Mouse (Mus musculus) heart, postnatal 0 days (tissue): ENCODE data around the gene Cldn14. TPM values are rescaled to one million over a fixed set of nuclear protein-coding genes. Genes with fewer than 3 reads are reported as not detected.

Experiments used
- ATAC-seq: fragments of 200-750 bp; cut with Nextera tagmentation; 2 replicates; pipeline ENCODE4 v1.8.0; 2017; ENCODE audit warnings: low read depth, moderate number of reproducible peaks, moderate library complexity; ENCODE audit not compliant: insufficient read depth
- DNase-seq: peaks from one replicate; pipeline ENCODE4 v3.0.0-alpha.2; 2016; ENCODE audit warnings: low spot score
- H3K27ac ChIP-seq: fragments of 300-500 bp; sonication (generic); 2 replicates; pipeline ENCODE4 v1.5.1; 2014; ENCODE audit warnings: low read depth, mild to moderate bottlenecking
- H3K27me3 ChIP-seq: fragments of 300-500 bp; sonication (generic); 2 replicates; pipeline ENCODE4 v1.6.1; 2014; ENCODE audit warnings: low read length, mixed read lengths; ENCODE audit not compliant: control insufficient read depth, insufficient read depth
- H3K36me3 ChIP-seq: fragments of 300-500 bp; sonication (generic); replicated peaks from 2 replicates; pipeline ENCODE4 v1.6.1; 2014; ENCODE audit warnings: low read length, mixed read lengths; ENCODE audit not compliant: control insufficient read depth, insufficient read depth
- H3K4me1 ChIP-seq: fragments of 300-500 bp; sonication (generic); 2 replicates; pipeline ENCODE4 v1.6.1; 2014; ENCODE audit warnings: antibody characterized with exemption; ENCODE audit not compliant: control insufficient read depth, insufficient read depth
- H3K4me2 ChIP-seq: fragments of 300-500 bp; sonication (generic); 2 replicates; pipeline ENCODE4 v1.6.1; 2014; ENCODE audit warnings: low read depth, mild to moderate bottlenecking, low read length, moderate library complexity
- H3K4me3 ChIP-seq: fragments of 300-500 bp; sonication (generic); 2 replicates; pipeline ENCODE4 v1.5.1; 2014; ENCODE audit warnings: low read depth, low read length
- H3K9ac ChIP-seq: fragments of 300-500 bp; sonication (generic); replicated peaks from 2 replicates; pipeline ENCODE4 v1.6.1; 2014; ENCODE audit warnings: low read depth, low read length, mixed read lengths
- H3K9me3 ChIP-seq: fragments of 300-500 bp; sonication (generic); replicated peaks from 2 replicates; pipeline ENCODE4 v1.6.1; 2016; ENCODE audit warnings: low read length; ENCODE audit not compliant: control insufficient read depth
- CTCF ChIP-seq: IDR thresholded peaks from 2 replicates; pipeline ENCODE4 v1.5.1; 2016; ENCODE audit warnings: antibody characterized with exemption, control low read depth, low read depth
- EP300 ChIP-seq: IDR thresholded peaks from 2 replicates; pipeline ENCODE4 v1.6.1; 2016; ENCODE audit warnings: antibody characterized with exemption, low read depth
- WGBS: fragments of 180-500 bp; shearing (Covaris S2); extraction: QIAGEN DNeasy Blood & Tissue Kit; methylation state at CpG from one replicate; pipeline ENCODE4 v1.1.7; 2014; 5-methylcytosine and 5-hydroxymethylcytosine counted together
- polyA plus RNA-seq: library from polyadenylated mRNA; unstranded; fragments of >200 nt; fragmentation: Nextera tagmentation; extraction: Ambion mirVana; gene quantifications from 2 replicates; pipeline ENCODE4 v1.2.1, GENCODE M21; 2015
- total RNA-seq: library from RNA; depleted of rRNA; stranded (reverse); fragments of >200 nt; gene quantifications from 2 replicates; pipeline ENCODE4 v1.2.3, GENCODE M21; 2014; ENCODE audit warnings: low replicate concordance; rRNA removed

Cldn14 gene
- not detected in 2 replicates for total RNA-seq
- polyA plus RNA-seq: not detected in 2 replicates

- DNase-seq (no peak), ATAC-seq (no peak)
- H3K4me1 ChIP-seq: no peaks in the 10 kb centered on the region
- TF ChIP-seq EP300 (no peak), CTCF (no peak)
- H3K9ac ChIP-seq: no peak within 1 kb of the TSS
- no peak within 1 kb of the TSS for H3K4me3 ChIP-seq
- no peaks in the 10 kb centered on the region for H3K36me3 ChIP-seq
- no peaks in the 10 kb centered on the region for H3K27me3 ChIP-seq
- H3K27ac ChIP-seq: no peak within 1 kb of the TSS
- no peak within 1 kb of the TSS for H3K4me2 ChIP-seq
- H3K9me3 ChIP-seq: no peaks in the 10 kb centered on the region
- 79% methylated on average over 15 of the region's 15 CpGs for WGBS
These were observed at the start of gene Cldn14 for GRCm38 (mm10) chr16:94008737-94009136. Cldn14 (minus strand) TSS chr16:94008837.

GRCm38 (mm10) chr16:94055576-94055975 is 46.9 kb upstream of the Cldn14 start:
- TF ChIP-seq CTCF (no peak), EP300 (no peak)
- H3K9ac ChIP-seq: no peak overlapping the region
- H3K4me3 ChIP-seq: no peak overlapping the region
- H3K27me3 ChIP-seq: no peaks in the 10 kb centered on the region
- H3K4me2 ChIP-seq: no peak overlapping the region
- H3K27ac ChIP-seq: no peak overlapping the region
- no peaks in the 10 kb centered on the region for H3K9me3 ChIP-seq
- H3K36me3 ChIP-seq: no peaks in the 10 kb centered on the region
- H3K4me1 ChIP-seq: no peaks in the 10 kb centered on the region
- 71% methylated on average over 8 of the region's 8 CpGs for WGBS
- no peak for ATAC-seq
- no peak for DNase-seq

GRCm38 (mm10) chr16:94055176-94055575 is 46.5 kb upstream of the Cldn14 start:
- DNase-seq (no peak), ATAC-seq (no peak)
- 87% methylated on average over 12 of the region's 12 CpGs for WGBS
- no peak overlapping the region for H3K9ac ChIP-seq
- no peaks in the 10 kb centered on the region for H3K36me3 ChIP-seq
- H3K27me3 ChIP-seq: no peaks in the 10 kb centered on the region
- no peak overlapping the region for H3K4me3 ChIP-seq
- no peaks in the 10 kb centered on the region for H3K9me3 ChIP-seq
- H3K4me1 ChIP-seq: no peaks in the 10 kb centered on the region
- H3K4me2 ChIP-seq: no peak overlapping the region
- no peak overlapping the region for H3K27ac ChIP-seq
- TF ChIP-seq EP300 (no peak), CTCF (no peak)

- ATAC-seq: no peak
- TF ChIP-seq CTCF: no peak
- no peak for TF ChIP-seq EP300
- Histone ChIP-seq H3K9ac (no peak overlapping the region), H3K4me2 (no peak overlapping the region), H3K27ac (no peak overlapping the region), H3K9me3 (no peaks in the 10 kb centered on the region), H3K4me1 (no peaks in the 10 kb centered on the region), H3K36me3 (no peaks in the 10 kb centered on the region), H3K4me3 (no peak overlapping the region), H3K27me3 (no peaks in the 10 kb centered on the region)
- DNase-seq: no peak
- 81% methylated on average over 3 of the region's 3 CpGs for WGBS
These were observed 41.7 kb upstream of the Cldn14 start for GRCm38 (mm10) chr16:94050368-94050767.

- Histone ChIP-seq H3K4me1 (no peaks in the 10 kb centered on the region), H3K36me3 (no peaks in the 10 kb centered on the region), H3K4me3 (no peak overlapping the region), H3K4me2 (no peak overlapping the region), H3K9me3 (no peaks in the 10 kb centered on the region), H3K27ac (no peak overlapping the region), H3K9ac (no peak overlapping the region), H3K27me3 (peaks cover 19% of the 10 kb centered on the region)
- TF ChIP-seq EP300 (no peak), CTCF (no peak)
- ATAC-seq (no peak), DNase-seq (no peak)
- 35% methylated on average over 7 of the region's 7 CpGs for WGBS
These were observed 36.4 kb upstream of the Cldn14 start for GRCm38 (mm10) chr16:94044996-94045395.

GRCm38 (mm10) chr16:94043797-94044196 is 35.2 kb upstream of the Cldn14 start:
- Histone ChIP-seq H3K36me3 (no peaks in the 10 kb centered on the region), H3K4me2 (no peak overlapping the region), H3K27me3 (peaks cover 29% of the 10 kb centered on the region), H3K9ac (no peak overlapping the region), H3K4me1 (no peaks in the 10 kb centered on the region), H3K9me3 (no peaks in the 10 kb centered on the region), H3K27ac (no peak overlapping the region), H3K4me3 (no peak overlapping the region)
- 64% methylated on average over 1 of the region's 1 CpGs for WGBS
- ATAC-seq (no peak), DNase-seq (no peak)
- TF ChIP-seq EP300 (no peak), CTCF (no peak)
